Mouse (Mus musculus) bone marrow, adult 2 months (tissue): ENCODE results near the gene Cela1. TPM values are rescaled to one million over a fixed set of nuclear protein-coding genes. Genes with fewer than 3 reads are reported as not detected.

Experiments used
- H3K27ac ChIP-seq: fragments of 200-500 bp; 2 replicates; pipeline ENCODE4 v1.5.1; 2012; ENCODE audit warnings: low read depth, mild to moderate bottlenecking, control low read depth, inconsistent platforms, low read length; ENCODE audit not compliant: control insufficient read depth, poor library complexity, insufficient read depth
- H3K4me1 ChIP-seq: fragments of 200-500 bp; 2 replicates; pipeline ENCODE4 v1.6.1; 2011; ENCODE audit warnings: low read length; ENCODE audit not compliant: control insufficient read depth, insufficient read depth
- H3K4me3 ChIP-seq: fragments of 200-500 bp; replicated peaks from 2 replicates; pipeline ENCODE3; 2011; ENCODE audit warnings: mild to moderate bottlenecking, low read depth, low read length, control low read depth; ENCODE audit not compliant: control insufficient read depth
- CTCF ChIP-seq: fragments of 200-500 bp; IDR thresholded peaks from 2 replicates; pipeline ENCODE4 v1.5.1; 2011; ENCODE audit warnings: low read length, control low read depth; ENCODE audit not compliant: control insufficient read depth, insufficient read depth
- POLR2A ChIP-seq: fragments of 200-500 bp; IDR thresholded peaks from 2 replicates; pipeline ENCODE4 v1.6.1; 2011; ENCODE audit warnings: low read depth, mild to moderate bottlenecking, control low read depth, low read length, borderline replicate concordance; ENCODE audit not compliant: control insufficient read depth
- WGBS: fragments of 180-500 bp; shearing (Covaris S2); methylation state at CpG from one replicate; pipeline ENCODE4 v1.1.7; 2018; 5-methylcytosine and 5-hydroxymethylcytosine counted together
- polyA plus RNA-seq: library from polyadenylated mRNA; stranded (reverse); fragments of >200 nt; gene quantifications from 2 replicates; pipeline ENCODE4 v1.2.4, GENCODE M21; 2011; ENCODE audit warnings: low replicate concordance; ENCODE audit not compliant: missing spikeins, insufficient read depth, insufficient read length

Gene Cela1
- polyA plus RNA-seq, 1 experiment, result 57.2 TPM

- TF ChIP-seq POLR2A (no peak), CTCF (no peak)
- WGBS, result 46% methylated on average over 6 of the region's 6 CpGs
- no peak overlapping the region for H3K4me3 ChIP-seq
- H3K27ac ChIP-seq, result no peak overlapping the region
- no peaks in the 10 kb centered on the region for H3K4me1 ChIP-seq
Observed at GRCm38 (mm10) chr15:100699386-100699785, 11.7 kb upstream of the Cela1 start.

- TF ChIP-seq POLR2A (no peak), CTCF (no peak)
- no peak overlapping the region for H3K4me3 ChIP-seq
- WGBS, result 87% methylated on average over 10 of the region's 10 CpGs
- H3K4me1 ChIP-seq, result no peaks in the 10 kb centered on the region
- H3K27ac ChIP-seq, result no peak overlapping the region
Observed at GRCm38 (mm10) chr15:100698078-100698477, 10.4 kb upstream of the Cela1 start.

GRCm38 (mm10) chr15:100694406-100694805 lies 6.7 kb upstream of the Cela1 start:
- Histone ChIP-seq H3K4me1 (no peaks in the 10 kb centered on the region), H3K4me3 (no peak overlapping the region), H3K27ac (no peak overlapping the region)
- 87% methylated on average over 9 of the region's 9 CpGs for WGBS
- TF ChIP-seq POLR2A, result no peak
- TF ChIP-seq CTCF, result no peak

GRCm38 (mm10) chr15:100691990-100692389 lies 4.3 kb upstream of the Cela1 start:
- WGBS, result 64% methylated on average over 3 of the region's 3 CpGs
- H3K4me3 ChIP-seq, result no peak overlapping the region
- peaks cover 1% of the 10 kb centered on the region; the same call in 1 of the 2 replicates for H3K4me1 ChIP-seq
- no peak for TF ChIP-seq POLR2A
- no peak overlapping the region for H3K27ac ChIP-seq

- peak overlapping the region; percentile 22 for H3K27ac ChIP-seq
- WGBS, result under 1% methylated on average over 12 of the region's 12 CpGs
- TF ChIP-seq POLR2A, result peak; percentile 50; the same call in 1 of the 2 replicates
- no peak for TF ChIP-seq CTCF
- H3K4me3 ChIP-seq, result peak overlapping the region; percentile 24
- peaks cover 3% of the 10 kb centered on the region; the same call in 1 of the 2 replicates for H3K4me1 ChIP-seq
Observed at GRCm38 (mm10) chr15:100686989-100687388, 732 bp downstream of the Cela1 start.

- 72% methylated on average over 5 of the region's 6 CpGs for WGBS
- Histone ChIP-seq H3K4me3 (peak overlapping the region; percentile 54), H3K27ac (peak overlapping the region; percentile 61)
Observed at GRCm38 (mm10) chr15:100686434-100686833, 1.3 kb downstream of the Cela1 start.

GRCm38 (mm10) chr15:100685849-100686248 lies 1.9 kb downstream of the Cela1 start:
- TF ChIP-seq CTCF, result no peak
- no peak for TF ChIP-seq POLR2A
- 67% methylated on average over 8 of the region's 8 CpGs for WGBS
- H3K4me3 ChIP-seq, result peak overlapping the region; percentile 54
- peak overlapping the region; percentile 61; the same call in 1 of the 2 replicates for H3K27ac ChIP-seq
- H3K4me1 ChIP-seq, result peaks cover 3% of the 10 kb centered on the region; the same call in 1 of the 2 replicates

More at GRCm38 (mm10) chr15:100686434-100686833, 1.3 kb downstream of the Cela1 start:
- H3K4me1 ChIP-seq, result peaks cover 3% of the 10 kb centered on the region; the same call in 1 of the 2 replicates
- TF ChIP-seq POLR2A (no peak), CTCF (no peak)

GRCm38 (mm10) chr15:100685255-100685654 lies 2.5 kb downstream of the Cela1 start:
- Histone ChIP-seq H3K4me3 (peak overlapping the region; percentile 16), H3K27ac (peak overlapping the region; percentile 40; the same call in 1 of the 2 replicates), H3K4me1 (peaks cover 3% of the 10 kb centered on the region; the same call in 1 of the 2 replicates)
- no peak for TF ChIP-seq CTCF
- no peak for TF ChIP-seq POLR2A
- WGBS, result 58% methylated on average over 13 of the region's 13 CpGs

GRCm38 (mm10) chr15:100684450-100684849 lies 3.3 kb downstream of the Cela1 start:
- Histone ChIP-seq H3K4me3 (no peak overlapping the region), H3K27ac (no peak overlapping the region), H3K4me1 (peaks cover 3% of the 10 kb centered on the region; the same call in 1 of the 2 replicates)
- 67% methylated on average over 10 of the region's 10 CpGs for WGBS
- TF ChIP-seq POLR2A (no peak), CTCF (no peak)
